Mouse (Mus musculus) lung, postnatal 0 days (tissue): ENCODE results near the gene Smarca4.

ENCODE experiments used
- CTCF ChIP-seq: IDR thresholded peaks from 2 replicates; pipeline ENCODE4 v1.5.1; 2016; ENCODE audit warnings: antibody characterized with exemption, mild to moderate bottlenecking
- EP300 ChIP-seq: IDR thresholded peaks from 2 replicates; pipeline ENCODE4 v1.6.1; 2016; ENCODE audit warnings: antibody characterized with exemption, mild to moderate bottlenecking, control low read depth

- TF ChIP-seq EP300 (no peak), CTCF (no peak)
Measured at GRCm38 (mm10) chr9:21609861-21610260, 6.1 kb upstream of the Smarca4 start.
